Mouse (Mus musculus): ENCODE results near the gene Kcnh3.

DNA sequence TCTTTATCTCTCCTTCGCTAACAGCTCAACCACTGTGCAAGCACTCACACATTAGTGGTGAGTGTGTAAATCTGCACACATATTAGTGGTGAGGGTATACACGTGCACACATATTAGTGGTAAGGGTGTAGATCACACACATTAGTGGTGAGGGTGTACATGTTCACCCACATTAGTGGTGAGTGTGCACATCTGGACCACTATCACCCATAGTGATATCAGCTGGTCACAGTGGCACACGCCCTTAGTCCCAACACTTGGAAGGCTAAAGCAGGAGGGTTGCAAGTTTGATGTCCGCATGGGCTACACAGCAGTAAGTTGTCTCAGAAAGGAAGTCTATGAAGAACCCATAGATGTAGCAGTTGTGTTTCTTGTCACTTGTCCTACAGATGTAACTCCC, 7.0 kb upstream of the Kcnh3 start:
- TF ChIP-seq CTCF (IDR thresholded peaks at IDR 0.05; ENCODE audit: low read depth) (no peak), EP300 (IDR thresholded peaks at IDR 0.05; ENCODE audit: low read depth) (no peak)

All from liver, embryonic 14.5 days (tissue).